Mouse (Mus musculus) B cell, adult 2 months (primary cell): Measurements from ENCODE around the gene Gpr88.
"Not testable (repeated sequence)": the region's sequence is repeated elsewhere in the genome, so short reads cannot be mapped to it uniquely, and the experiment has no call there.

Source experiments
- DNase-seq, 2 experiments: peaks; one replicate each; pipeline ENCODE4 v3.0.0; 2022

Gpr88 gene

DNA sequence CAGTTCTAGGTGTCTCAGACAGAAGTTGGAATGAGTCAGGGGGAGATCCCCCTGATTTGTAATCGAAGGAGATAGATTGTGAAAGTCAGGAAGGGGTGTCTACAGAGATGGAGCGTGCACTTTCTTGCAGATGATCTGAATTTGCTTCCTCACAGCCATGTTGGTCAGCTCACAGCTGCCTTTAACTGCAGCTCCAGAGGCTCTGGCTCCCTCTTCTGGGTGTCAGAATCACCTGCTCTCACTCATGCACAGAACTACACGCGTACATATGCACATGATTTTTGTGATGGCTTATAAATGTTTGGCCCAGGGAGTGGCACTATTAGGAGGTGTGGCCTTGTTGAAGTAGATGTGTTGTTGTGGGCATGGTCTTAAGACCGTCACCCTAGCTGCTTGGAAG lies 15.8 kb downstream of the Gpr88 start:
- no peak for DNase-seq

DNA sequence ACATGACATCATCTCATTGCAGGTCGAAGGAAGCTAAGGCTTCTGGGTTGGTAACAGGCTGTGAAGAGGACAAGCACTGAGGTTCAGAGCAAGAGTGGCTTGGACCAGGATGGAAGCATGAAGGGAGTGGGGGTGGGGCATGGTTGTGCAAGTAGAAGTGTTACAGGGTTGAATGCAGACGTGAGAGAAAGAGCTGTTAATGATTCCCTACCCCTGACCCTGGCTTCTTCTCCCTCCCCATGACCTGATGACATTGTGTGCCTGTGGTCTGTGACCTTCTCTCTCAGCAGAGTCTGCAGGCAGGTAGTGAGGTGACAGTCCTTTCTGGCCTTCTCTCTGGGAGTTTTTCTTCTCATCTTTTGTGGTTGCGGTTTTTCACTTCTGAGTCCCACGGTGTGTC lies 16.4 kb downstream of the Gpr88 start:
- DNase-seq, result no peak

DNA sequence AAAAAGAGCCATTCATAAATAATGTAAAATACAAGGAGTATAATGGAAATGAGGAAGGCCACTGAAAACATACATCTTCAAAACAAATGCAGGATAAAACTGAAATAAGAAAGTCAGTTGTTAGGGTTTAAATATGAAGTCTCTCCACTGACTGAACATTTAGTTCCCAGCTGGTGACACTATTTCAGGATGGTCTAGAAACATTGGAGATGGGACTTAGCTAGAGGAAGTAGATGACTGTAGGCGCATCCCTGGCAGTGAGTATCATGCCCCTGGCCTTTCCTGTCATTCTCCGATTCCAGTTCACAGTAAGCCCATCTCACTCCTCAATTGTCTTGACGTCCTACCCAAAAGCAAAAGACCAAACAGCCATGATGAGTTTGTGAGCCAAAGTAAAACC lies 19.8 kb downstream of the Gpr88 start:
- no peak for DNase-seq

DNA sequence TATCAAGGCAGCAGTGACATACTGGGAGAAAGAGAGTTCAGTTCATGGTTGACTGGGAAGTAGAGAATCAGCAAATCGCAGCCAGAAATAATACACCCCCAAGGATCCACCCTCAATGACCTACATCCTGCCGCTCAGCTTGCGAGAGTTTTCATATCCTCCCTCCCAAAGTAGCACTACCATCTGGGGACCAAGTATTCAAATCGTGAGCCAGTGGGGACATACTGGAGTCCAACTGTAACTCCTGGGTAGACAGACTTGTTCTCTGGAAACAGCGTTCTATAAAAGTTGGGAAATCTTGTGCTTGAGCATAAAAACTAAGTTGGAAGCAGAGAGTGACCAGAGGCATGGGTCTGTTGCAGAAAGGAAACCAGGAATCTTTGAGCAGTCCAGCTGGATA lies 20.5 kb downstream of the Gpr88 start:
- no peak for DNase-seq

DNA sequence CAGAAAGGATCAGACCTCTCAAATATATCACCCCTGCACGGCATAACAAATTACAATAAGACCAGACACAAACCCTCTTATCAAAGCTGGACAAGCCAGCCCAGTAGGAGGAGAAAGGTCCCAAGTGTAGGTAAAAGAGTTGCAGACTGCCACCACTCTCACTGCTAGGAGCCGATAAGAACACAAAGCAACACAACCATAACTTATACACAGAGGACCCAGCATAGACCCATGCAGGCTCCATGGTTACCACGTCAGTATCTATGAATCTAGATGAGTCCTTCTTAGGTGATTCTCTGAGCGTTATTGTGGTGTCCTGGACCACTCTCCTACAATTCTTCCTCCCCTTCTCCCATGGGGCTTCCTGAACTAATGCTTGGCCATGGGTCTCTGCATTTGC lies 24.0 kb downstream of the Gpr88 start:
- no peak for DNase-seq

DNA sequence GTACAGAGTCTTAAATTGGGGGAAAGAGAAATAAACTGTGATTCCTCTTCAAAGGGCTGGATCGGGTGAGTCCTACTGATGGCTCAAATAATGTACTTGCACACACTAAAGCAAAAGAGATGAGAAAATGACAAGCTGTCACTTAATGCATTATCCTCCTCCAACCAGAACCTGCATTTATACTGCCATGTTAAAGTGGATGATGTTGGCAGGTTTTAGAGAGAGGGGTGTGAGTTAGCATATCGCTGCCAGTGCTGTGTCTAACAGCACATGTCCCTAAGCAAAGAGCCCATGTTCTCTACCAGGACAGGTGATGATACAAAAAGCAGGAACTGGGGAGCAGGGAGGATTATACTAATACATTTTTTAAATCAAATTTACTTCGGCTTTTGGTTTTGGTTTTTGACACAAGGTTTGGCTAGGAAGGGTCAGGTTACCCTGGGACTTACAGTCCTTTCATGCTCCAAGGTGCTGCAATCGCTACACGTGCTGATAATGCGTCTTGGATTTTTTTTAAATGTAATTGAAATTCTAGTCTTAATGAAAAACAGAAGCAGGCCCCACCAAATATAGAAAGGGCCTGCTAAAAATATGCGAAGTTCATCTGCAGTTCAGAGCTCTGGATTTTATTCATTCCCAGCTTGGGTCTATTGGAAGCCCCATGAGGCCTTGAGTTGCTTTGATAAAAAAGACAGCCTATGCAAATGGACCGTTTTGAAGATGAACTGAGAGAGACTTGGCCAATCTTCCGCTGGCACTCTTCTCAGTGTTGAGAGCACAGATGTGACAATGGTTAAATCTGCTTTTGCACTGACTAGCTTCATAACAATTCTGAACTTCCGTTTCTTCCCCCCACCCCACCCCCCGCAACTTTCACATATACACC lies 24.7 kb downstream of the Gpr88 start:
- no peak for DNase-seq

DNA sequence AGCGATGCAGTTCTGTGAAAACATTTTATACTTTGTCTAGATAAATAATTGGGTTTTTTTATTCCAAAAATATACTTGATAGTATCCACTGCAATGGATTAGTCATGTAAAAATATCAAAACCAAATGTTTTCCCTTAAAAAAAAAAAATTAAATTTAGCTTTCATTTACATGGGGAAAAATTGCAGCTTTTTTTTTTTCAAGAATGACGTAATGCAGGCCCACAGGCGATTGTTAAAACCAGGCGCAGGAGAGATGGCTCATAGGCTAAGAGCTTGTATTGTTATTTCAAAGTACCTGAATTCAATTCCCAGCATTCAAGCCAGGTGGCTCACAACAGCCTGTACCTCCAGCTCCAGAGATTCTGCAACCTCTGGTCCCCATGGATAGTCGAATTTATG lies 25.9 kb downstream of the Gpr88 start:
- no peak for DNase-seq

DNA sequence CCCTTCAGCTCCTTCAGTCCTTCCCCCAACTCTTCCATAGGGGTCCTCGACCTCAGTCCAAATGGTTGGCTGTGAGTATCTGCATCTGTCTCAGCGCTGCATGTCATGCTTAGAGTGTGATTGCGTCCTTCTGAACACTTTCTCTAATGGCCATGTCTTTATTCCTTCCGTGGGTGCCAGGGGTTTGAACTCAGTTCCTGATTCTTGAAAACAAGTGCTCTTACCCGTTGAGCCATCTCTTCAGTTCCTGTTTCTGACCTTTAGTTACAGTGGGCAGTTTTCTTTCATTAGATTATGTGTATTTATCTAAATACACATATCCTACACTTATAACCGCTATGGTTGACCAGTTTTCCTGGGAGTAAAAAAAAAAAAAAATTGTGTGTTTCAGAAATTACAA lies 26.4 kb downstream of the Gpr88 start:
- DNase-seq, result no peak

DNA sequence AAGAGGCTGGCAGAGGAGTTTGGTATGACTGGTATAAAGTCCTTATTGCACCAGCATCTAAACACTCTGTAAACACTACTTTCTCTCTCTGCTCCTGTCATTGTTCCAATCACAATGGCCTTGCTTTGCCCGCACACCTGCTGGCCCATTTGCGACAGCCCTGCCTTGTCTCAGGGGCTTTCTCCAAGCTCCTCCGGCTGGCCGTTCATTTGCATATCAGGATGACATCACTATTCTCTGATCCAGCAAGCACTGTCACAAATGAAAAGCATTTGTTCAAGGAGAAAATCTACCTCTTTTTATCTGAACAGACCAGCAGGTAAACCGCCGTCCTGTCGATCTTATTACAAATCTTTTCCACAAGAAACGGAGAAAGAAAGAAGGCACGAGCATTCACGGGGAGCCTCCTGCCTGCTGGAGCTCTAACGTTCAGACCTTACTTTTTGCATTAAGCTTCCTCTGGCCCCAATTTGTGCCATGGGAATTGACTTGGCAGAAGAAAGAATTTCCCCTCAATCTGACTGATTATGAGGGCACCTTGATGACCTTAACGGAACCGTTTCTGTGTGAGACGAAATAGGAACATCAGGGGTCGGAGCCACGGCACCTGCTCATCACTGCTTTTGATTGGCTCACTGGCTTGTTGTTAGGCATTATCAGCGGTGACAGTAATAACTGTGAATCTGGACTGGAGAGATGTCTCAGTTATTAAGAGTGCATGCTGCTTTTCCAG lies 30.6 kb downstream of the Gpr88 start:
- no peak for DNase-seq

DNA sequence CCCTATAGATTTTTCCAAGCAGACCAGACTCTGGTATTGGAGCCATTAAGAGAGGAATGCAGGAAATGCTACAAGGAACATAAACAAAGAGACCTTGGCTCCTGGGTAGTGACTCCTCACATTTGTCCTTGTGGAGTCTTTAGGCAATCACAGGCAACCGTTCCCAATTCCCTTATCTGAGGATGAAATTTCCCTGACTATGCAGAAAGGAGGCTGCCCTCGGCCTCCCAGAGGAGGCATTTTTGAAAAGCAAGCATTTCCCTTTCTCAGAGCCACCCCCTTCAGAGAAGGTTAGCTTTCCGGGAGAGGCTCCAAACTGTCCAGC lies 31.7 kb downstream of the Gpr88 start:
- DNase-seq, result no peak

DNA sequence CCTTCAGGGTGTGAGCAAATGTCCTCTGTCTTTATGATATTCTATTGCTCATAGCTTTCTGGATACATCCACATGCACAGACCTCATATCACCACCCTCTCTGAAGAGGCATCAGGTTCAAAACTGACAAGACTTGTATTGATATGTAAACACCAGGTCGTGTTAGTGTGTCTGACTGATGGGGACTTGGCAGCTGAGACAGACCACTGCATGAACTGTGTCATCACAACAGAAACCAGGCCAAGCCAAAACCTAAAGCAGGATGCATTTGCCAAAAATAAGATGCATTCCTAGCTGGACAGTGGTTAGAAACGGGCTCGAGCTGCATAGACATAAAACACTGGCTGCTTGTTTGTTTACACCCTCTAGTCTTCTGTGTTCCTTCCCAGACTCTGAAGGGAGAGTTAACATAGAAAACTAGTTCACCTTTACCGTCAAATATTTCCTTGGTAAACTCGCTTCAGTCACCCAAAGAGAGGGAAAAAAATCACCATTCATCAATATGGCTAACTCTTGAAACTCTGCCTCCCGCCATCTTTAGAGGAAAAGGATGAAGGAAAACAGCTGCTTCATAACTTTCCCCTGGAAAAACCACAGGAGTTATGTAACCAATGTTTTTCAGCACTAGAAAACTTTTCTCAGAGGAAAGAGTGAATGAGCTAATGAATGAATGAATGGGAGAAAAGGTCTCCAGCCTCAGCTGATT lies 32.2 kb downstream of the Gpr88 start:
- DNase-seq, result no peak

DNA sequence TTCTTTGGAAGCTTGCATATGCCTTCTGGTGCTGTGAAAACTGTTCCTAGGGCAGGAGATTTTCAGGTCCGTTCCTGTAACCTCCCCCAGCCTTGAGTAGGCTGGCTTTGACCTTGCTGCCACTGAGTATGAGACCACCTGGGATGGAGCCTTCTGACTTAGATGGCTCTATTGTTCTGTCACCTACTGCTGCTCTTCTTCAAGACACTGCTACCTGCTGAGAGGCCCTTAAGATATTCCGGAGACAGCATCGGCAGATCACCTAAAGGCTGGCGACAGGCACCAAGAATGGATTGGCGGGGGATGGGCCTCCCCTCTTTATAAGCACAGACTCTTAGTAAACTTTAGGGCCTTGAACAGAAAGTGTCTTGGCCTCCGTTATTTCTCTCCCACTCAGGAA lies 35.9 kb downstream of the Gpr88 start:
- not testable (repeated sequence) for DNase-seq

DNA sequence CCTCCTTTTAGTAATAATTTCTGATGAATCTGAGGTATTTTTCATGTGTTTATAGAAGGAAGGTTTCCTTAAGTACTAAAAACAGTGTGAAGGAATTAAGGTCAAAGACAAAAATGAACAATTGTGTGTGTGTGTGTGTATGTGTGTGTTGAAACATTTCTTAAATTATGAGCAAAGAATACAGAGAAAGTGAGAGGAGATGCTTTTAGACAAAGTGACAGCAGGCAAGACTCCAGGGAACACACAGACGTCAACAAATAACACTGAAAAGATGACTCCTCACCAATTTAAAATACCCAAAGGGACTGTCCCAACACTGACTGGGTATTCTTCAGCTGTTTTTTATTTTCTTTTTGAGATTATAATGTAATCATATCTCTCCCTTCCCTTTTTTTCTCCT lies 37.0 kb downstream of the Gpr88 start:
- DNase-seq, result no peak

DNA sequence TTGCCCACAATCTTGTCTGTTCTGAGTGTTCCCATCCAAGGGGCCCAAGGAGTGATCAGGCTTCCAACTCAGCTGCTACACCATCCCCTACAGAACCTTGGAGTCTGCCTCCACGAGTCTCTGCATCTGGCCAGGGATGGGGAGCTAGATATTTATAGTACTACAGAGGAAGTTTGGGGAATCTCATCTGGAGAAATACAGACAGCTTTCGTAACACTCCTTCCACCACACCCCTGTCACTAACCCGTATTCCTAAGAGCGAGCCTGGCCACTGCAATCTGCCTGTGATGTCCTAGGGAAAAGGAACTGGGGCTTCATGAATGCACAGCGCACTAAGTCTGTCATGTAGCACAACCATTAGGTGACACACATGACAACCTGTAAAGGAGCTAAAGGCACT lies 41.7 kb downstream of the Gpr88 start:
- no peak for DNase-seq

DNA sequence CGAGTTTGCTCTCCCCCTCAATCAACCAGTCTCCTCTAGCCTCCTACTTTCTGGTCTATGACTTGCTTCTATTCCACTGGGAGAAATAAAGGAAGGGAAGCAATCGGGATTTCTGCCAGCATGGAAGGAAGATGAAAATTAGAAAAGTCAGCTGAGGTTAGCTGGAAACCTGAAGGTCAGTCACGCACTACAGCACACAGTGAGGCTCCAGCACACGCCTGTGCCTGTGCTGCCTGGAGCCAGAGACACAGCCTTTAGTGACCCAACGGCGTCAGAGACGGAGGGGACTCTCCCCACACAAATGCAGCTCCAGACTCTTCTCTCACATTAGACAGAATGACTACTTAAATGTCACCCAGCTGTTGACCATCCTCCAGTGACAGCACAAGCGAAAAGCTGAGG lies 42.6 kb downstream of the Gpr88 start:
- no peak for DNase-seq

DNA sequence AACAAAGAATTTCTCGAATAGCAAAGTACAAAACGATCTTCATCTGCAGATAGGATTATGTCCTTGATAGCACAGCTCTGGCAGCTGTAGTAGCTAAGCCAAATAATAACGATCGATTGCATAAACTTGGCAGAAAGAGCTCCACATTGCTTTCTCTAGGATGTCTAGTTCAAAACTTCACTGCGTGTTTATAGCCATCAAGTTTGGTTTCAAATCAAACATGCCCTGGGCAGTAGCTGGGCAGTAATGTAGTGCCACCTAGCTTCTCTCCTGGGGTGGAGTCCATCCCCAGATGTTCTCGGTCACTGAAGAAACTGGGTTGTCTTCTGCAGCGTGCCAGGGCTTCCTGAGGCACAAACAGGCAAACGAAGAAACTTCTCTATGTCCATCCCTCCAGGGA lies 44.1 kb downstream of the Gpr88 start:
- DNase-seq, result no peak

DNA sequence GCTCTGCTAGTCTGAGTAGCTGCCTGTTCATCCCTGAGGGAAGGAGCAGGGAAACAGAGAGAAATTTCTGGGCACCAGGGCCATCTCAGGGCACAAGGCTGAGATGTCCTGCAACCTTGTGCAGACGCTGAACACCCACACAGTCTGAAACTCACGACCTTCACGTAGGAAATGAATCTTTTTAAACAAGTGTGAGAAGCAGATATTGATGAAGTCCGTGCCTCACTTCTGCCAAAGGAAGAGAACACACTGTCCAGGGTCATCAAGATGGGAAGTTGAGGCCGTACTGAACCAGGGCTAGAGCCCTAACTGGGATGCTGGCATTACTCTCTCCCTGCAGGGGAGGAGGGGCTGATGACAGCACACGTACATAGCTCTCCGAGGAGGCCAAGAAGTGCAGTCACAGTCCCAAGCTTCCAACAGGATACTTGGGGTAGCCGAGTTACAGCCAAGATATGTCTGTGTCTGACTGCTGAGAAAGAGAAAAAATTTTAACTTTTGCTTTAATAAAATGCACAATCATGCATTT lies 46.9 kb downstream of the Gpr88 start:
- DNase-seq, result no peak

DNA sequence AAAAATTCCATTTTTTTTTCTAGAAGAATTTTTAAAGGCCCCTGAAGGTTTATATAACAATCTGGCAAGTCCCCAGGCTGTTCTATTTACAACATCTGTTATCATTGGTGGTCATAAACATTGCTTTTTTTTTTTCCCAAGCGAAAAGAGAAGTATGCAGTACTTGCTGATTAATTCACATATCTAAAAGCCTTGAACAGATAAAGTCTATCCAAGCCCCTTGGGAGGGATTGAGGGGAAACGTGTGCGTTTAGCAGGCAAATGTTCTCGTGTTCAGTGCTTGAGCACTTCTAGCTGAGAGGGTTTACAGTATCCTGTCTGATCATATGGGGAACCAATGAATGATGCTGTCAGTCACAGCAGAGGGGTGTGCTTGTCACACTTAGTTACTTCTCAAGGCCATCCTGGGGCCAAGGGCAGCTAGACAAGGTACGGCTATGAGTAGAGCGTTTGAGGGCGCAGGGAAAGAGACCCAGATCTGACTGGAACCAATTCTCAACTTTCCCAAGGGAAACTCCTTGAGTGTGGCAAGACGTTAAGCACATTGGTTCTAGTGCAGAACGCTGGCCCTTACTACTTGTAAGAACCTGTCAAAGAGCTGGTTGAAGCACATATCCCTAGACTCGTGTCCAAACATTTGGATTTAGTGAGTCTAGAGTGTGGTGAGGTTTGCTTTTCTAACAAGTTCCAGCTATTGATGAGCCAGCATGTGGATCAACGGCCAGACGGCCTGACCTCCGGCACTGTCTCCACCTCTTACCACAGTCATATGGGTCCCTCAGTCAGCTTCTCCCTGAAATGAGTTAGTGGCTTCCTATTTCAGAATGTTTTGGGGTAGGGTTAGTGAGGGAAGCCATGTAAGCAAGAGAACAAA lies 47.7 kb downstream of the Gpr88 start:
- DNase-seq, result no peak

DNA sequence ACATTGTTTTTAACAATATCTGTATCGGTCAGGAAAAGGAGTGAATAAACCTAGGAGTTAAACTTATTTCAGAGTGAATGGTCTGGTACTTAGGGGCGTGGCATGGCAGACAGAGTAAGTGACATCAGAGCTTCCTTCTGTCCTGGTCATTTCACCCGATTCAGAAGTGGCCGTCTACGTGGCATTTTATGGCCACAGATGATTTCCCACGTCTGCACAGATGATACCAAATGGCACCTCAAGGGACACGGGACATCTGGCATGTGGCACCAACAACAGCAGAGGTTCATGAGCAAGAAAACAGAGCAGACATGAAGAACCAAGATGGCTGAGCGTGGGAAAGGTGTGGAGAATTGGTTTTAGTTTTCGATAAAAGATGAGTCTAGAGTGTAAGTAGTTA lies 48.7 kb downstream of the Gpr88 start:
- no peak for DNase-seq

DNA sequence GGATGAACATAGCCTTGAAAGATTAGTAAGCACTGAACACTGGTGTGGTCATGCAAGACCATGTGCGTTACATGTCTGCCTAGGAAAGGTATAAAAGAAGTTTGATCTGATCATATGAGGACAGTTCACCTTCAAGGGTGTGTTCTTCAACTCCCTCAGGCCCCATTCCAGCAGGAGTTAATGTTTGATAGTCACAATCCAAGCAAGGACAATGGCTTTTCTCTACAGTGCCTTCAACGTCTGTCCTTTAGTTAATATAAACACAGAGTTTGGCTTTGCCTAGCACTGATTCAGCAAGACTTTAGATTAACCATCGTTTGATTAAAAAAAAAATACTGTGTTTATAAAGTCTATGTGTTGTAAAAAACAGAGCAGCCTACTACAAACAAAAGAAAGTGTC lies 49.4 kb downstream of the Gpr88 start:
- DNase-seq, result no peak

DNA sequence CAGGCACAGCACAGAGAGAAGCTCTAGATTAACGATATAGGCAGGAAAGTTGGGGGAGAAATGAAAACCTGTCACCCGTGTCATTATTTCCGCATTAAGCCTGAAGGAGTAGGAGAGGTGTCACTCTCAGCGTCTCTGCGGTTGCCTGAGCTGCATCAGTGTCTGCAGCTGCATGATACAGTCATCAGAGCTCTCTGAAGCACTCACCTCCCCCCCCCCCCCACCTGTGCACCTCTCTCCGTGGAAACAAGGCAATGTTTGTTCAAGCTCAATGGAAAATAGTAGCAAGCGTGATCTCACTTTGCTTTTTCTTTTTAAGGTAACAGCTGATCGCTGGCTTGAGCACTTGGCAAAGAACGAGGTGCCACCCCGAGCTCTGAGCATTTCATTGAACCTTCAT lies 53.2 kb downstream of the Gpr88 start:
- DNase-seq, result no peak
